Mouse (Mus musculus) lung, embryonic 14.5 days (tissue): Measurements from ENCODE around the gene Lcat. TPM values are rescaled to one million over a fixed set of nuclear protein-coding genes. Genes with fewer than 3 reads are reported as not detected.
A peak's percentile ranks its signal among the peaks of the same experiment; 100 is the strongest.

Experiments
- ATAC-seq: fragments of 200-750 bp; cut with Nextera tagmentation; 2 replicates; pipeline ENCODE4 v1.8.0; 2017; ENCODE audit warnings: mild to moderate bottlenecking, moderate TSS enrichment, moderate library complexity; ENCODE audit not compliant: insufficient read depth
- DNase-seq: peaks from one replicate; pipeline ENCODE4 v3.0.0-alpha.2; 2015
- H3K27ac ChIP-seq: fragments of 300-500 bp; sonication (generic); 2 replicates; pipeline ENCODE4 v1.5.1; 2014; ENCODE audit warnings: low read depth, mild to moderate bottlenecking, moderate library complexity
- H3K27me3 ChIP-seq: fragments of 300-500 bp; sonication (generic); 2 replicates; pipeline ENCODE4 v1.6.1; 2014; ENCODE audit warnings: low read length, control low read depth; ENCODE audit not compliant: insufficient read depth
- H3K36me3 ChIP-seq: fragments of 300-500 bp; sonication (generic); 2 replicates; pipeline ENCODE4 v1.6.1; 2014; ENCODE audit warnings: control low read depth; ENCODE audit not compliant: insufficient read depth
- H3K4me1 ChIP-seq: fragments of 300-500 bp; sonication (generic); 2 replicates; pipeline ENCODE4 v1.6.1; 2014; ENCODE audit warnings: antibody characterized with exemption, control low read depth; ENCODE audit not compliant: insufficient read depth
- H3K4me2 ChIP-seq: fragments of 300-500 bp; sonication (generic); 2 replicates; pipeline ENCODE4 v1.6.1; 2014; ENCODE audit warnings: mild to moderate bottlenecking
- H3K4me3 ChIP-seq: fragments of 300-500 bp; sonication (generic); 2 replicates; pipeline ENCODE4 v1.5.1; 2014; ENCODE audit warnings: low read depth, low read length
- H3K9ac ChIP-seq: fragments of 300-500 bp; sonication (generic); 2 replicates; pipeline ENCODE4 v1.6.1; 2014
- H3K9me3 ChIP-seq: fragments of 300-500 bp; sonication (generic); 2 replicates; pipeline ENCODE4 v1.6.1; 2016; ENCODE audit warnings: low read depth, low read length, control low read depth
- CTCF ChIP-seq: IDR thresholded peaks from 2 replicates; pipeline ENCODE4 v1.5.1; 2016; ENCODE audit warnings: antibody characterized with exemption, low read depth
- WGBS: fragments of 180-500 bp; shearing (Covaris S2); extraction: QIAGEN DNeasy Blood & Tissue Kit; methylation state at CpG from one replicate; pipeline ENCODE4 v1.1.7; 2014; 5-methylcytosine and 5-hydroxymethylcytosine counted together
- polyA plus RNA-seq: library from polyadenylated mRNA; unstranded; fragments of >200 nt; fragmentation: Nextera tagmentation; extraction: Ambion mirVana; gene quantifications from 2 replicates; pipeline ENCODE4 v1.2.1, GENCODE M21; 2014

The Lcat gene
- polyA plus RNA-seq, 1 experiment from 2014 or later: 2.1 TPM

- no peak for TF ChIP-seq CTCF
- no peak overlapping the region for H3K9ac ChIP-seq
- H3K4me2 ChIP-seq: no peak overlapping the region
- WGBS: 37% methylated on average over 7 of the region's 7 CpGs
- peak overlapping the region; percentile 46; the same call in 1 of the 2 replicates for H3K27ac ChIP-seq
- H3K9me3 ChIP-seq: no peaks in the 10 kb centered on the region
- H3K36me3 ChIP-seq: peaks cover 87% of the 10 kb centered on the region
- no peak overlapping the region for H3K4me3 ChIP-seq
- no peaks in the 10 kb centered on the region for H3K27me3 ChIP-seq
- DNase-seq (peak; percentile 11), ATAC-seq (peak; percentile 70; the same call in 1 of the 2 replicates)
- H3K4me1 ChIP-seq: no peaks in the 10 kb centered on the region
These were observed 8.0 kb upstream of the Lcat start for GRCm38 (mm10) chr8:105951057-105951659.

GRCm38 (mm10) chr8:105949350-105949749 lies 6.2 kb upstream of the Lcat start:
- Histone ChIP-seq H3K9ac (no peak overlapping the region), H3K27me3 (no peaks in the 10 kb centered on the region), H3K4me1 (no peaks in the 10 kb centered on the region), H3K9me3 (no peaks in the 10 kb centered on the region), H3K4me2 (no peak overlapping the region), H3K27ac (no peak overlapping the region; the same call in 1 of the 2 replicates), H3K4me3 (no peak overlapping the region), H3K36me3 (peaks cover 92% of the 10 kb centered on the region)
- ATAC-seq: peak; percentile 53
- no peak for TF ChIP-seq CTCF
- WGBS: 58% methylated on average over 10 of the region's 10 CpGs
- peak; percentile 85 for DNase-seq

- Histone ChIP-seq H3K4me1 (no peaks in the 10 kb centered on the region), H3K4me3 (no peak overlapping the region), H3K27me3 (no peaks in the 10 kb centered on the region), H3K4me2 (no peak overlapping the region), H3K9me3 (no peaks in the 10 kb centered on the region), H3K9ac (no peak overlapping the region), H3K36me3 (peaks cover 62% of the 10 kb centered on the region), H3K27ac (no peak overlapping the region)
- DNase-seq (no peak), ATAC-seq (no peak)
- 89% methylated on average over 5 of the region's 5 CpGs for WGBS
- no peak for TF ChIP-seq CTCF
These were observed 640 bp downstream of the Lcat start for GRCm38 (mm10) chr8:105942542-105942941.

DNA sequence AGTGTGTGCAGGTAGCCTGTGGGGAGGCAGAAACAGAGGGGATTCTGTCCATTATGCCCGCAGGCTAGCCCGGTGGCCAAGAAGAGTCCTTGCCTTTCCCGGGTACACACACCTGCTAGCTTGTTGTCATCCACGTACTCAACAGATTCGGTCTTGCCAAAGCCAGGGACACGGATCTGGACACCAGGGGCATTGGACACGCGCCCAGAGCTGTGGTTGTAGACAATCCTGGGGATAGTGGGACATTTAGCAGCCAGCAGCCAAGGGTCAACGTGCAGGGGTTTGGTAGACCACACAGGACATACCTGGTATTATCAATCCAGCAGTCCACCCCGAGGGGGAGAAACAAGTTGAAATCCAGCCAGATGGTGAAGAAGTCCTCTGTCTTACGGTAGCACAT lies 1.2 kb downstream of the Lcat start:
- Histone ChIP-seq H3K4me1 (no peaks in the 10 kb centered on the region), H3K9me3 (no peaks in the 10 kb centered on the region), H3K36me3 (peaks cover 57% of the 10 kb centered on the region), H3K4me2 (no peak overlapping the region), H3K9ac (no peak overlapping the region), H3K27ac (no peak overlapping the region), H3K4me3 (no peak overlapping the region), H3K27me3 (no peaks in the 10 kb centered on the region)
- TF ChIP-seq CTCF: no peak
- 90% methylated on average over 11 of the region's 11 CpGs for WGBS
- ATAC-seq (no peak), DNase-seq (no peak)

DNA sequence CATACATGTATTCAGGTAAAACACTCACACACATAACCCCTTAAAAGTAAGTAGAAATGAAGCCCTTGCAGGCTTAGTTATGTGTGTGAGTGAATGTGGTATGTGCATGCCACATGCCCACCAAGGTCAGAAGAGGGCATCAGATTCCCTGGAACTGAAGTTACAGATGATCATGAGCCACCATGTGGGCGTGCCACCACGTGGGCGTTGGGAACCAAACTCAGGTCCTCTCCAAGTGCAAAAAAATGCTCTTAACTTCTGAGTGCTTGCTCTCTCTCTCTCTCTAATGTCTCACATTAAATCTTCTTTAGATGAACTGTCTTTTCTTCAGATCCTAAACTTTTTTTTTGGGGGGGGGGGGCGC lies 4.9 kb downstream of the Lcat start, which contains the start of gene Psmb10:
Gene Psmb10, minus strand, starts transcription at position 139 of the 364 bp plus-strand sequence.
- DNase-seq (peak; percentile 47), ATAC-seq (no peak)
- TF ChIP-seq CTCF: no peak
- H3K27me3 ChIP-seq: no peaks in the 10 kb centered on the region
- peak within 1 kb of the TSS; percentile 75 for H3K9ac ChIP-seq
- H3K4me1 ChIP-seq: peaks cover 5% of the 10 kb centered on the region; the same call in 1 of the 2 replicates
- peaks cover 19% of the 10 kb centered on the region for H3K36me3 ChIP-seq
- WGBS: 8% methylated on average over 4 of the region's 4 CpGs
- H3K4me3 ChIP-seq: peak within 1 kb of the TSS; percentile 70
- no peaks in the 10 kb centered on the region for H3K9me3 ChIP-seq
- H3K27ac ChIP-seq: peak within 1 kb of the TSS; percentile 69
- peak within 1 kb of the TSS; percentile 96 for H3K4me2 ChIP-seq

DNA sequence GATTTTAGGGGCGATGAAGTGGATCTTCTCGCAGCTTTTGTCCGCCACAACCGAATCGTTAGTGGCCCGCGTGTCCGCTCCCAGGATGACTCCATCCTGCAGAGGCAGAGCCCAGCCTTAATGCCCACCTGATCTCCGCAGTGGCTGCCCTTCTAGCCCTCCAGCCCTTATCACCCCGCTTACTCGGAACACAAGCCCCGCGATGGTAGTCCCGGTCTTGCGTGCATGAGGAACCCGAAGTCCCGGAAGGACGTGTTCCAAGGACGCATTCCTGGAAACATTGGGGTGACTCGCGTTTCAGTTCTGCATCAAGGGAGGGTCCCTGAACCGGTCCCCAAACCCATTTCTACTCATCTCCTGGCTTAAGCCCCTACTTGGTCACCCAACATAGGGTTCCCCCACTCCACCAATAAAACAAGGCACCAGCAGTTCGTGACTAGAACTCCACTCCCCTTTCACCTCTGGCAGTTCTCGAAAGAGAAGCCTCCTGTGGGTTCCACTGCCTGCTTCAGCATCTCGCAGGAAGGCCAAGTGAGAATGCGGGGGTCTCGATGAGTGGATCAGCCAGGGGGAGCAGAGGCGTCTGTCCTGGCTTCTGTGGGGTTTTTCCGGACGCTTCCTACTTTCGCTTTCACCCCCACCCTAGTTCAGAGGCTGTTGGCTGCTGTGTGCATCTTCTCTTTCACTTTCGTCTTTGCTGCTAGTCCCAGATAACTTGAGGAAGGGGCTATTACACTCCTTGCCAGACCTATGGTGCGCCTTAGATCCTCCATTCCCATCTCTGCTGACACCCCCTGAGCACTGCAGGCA lies 5.5 kb downstream of the Lcat start:
- no peak for TF ChIP-seq CTCF
- Histone ChIP-seq H3K27ac (peak overlapping the region; percentile 69), H3K4me3 (peak overlapping the region; percentile 70), H3K36me3 (peaks cover 14% of the 10 kb centered on the region), H3K27me3 (no peaks in the 10 kb centered on the region), H3K9ac (peak overlapping the region; percentile 75), H3K4me2 (peak overlapping the region; percentile 96), H3K4me1 (peaks cover 5% of the 10 kb centered on the region; the same call in 1 of the 2 replicates), H3K9me3 (no peaks in the 10 kb centered on the region)
- DNase-seq (peak; percentile 55), ATAC-seq (peak; percentile 42)
- 2% methylated on average over 33 of the region's 33 CpGs for WGBS

GRCm38 (mm10) chr8:105936866-105937475 lies 6.2 kb downstream of the Lcat start:
- TF ChIP-seq CTCF: no peak
- H3K4me3 ChIP-seq: peak overlapping the region; percentile 70
- peak; percentile 94 for DNase-seq
- under 1% methylated on average over 30 of the region's 30 CpGs for WGBS
- H3K4me2 ChIP-seq: peak overlapping the region; percentile 96
- ATAC-seq: peak; percentile 86
- H3K9me3 ChIP-seq: no peaks in the 10 kb centered on the region
- H3K9ac ChIP-seq: peak overlapping the region; percentile 75
- peaks cover 12% of the 10 kb centered on the region; the same call in 1 of the 2 replicates for H3K36me3 ChIP-seq
- H3K27me3 ChIP-seq: no peaks in the 10 kb centered on the region
- peak overlapping the region; percentile 69 for H3K27ac ChIP-seq
- peaks cover 5% of the 10 kb centered on the region; the same call in 1 of the 2 replicates for H3K4me1 ChIP-seq
